Mouse (Mus musculus) thymus, postnatal 10 days (tissue): ENCODE data around the gene Rsrc1.
"Not testable (repeated sequence)": the region's sequence is repeated elsewhere in the genome, so short reads cannot be mapped to it uniquely, and the experiment has no call there.

ENCODE experiments used
- DNase-seq, 2 experiments: peaks; one replicate each; pipeline ENCODE4 v3.0.0; 2021; ENCODE audit warnings: low spot score in 2 of 2

Gene Rsrc1

DNA sequence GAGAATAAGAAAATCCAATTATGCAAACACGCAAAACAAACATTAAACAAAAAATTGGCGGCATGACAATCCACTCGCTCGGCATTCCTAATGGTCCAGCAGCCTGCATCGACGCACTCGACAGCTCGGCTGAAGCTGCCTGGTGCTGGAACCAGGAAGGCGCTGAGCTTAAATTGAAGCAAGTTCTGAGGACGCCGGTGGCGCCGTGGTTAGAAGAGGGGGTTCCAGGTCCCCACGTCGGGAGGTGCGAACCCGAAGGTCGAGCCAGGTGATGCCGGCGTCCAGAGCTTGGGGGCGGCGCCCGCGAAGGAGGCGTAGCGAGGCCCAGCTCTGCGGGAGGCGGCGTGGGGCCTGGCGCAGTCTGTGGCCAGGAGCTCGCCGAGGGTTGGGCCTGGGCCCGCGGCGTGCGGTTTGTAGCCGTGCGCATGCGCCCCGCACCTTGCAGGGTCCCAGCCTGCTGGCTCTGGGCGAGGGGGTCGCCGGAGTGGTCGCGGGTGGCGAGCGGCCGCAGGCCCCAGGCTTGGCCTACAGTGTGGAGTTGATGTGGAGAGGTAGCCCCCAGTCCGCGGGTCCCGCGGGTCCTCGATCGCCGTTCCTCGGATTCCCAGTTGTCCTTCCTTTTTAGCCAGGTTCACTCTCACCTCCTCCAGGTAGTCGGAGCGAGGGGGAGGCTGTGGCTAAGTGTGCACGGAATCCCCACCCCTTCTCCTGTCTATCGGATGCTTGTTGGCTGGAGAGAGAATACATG is 4.5 kb downstream of the Rsrc1 start:
- peak; percentile 56 to 58 for DNase-seq

DNA sequence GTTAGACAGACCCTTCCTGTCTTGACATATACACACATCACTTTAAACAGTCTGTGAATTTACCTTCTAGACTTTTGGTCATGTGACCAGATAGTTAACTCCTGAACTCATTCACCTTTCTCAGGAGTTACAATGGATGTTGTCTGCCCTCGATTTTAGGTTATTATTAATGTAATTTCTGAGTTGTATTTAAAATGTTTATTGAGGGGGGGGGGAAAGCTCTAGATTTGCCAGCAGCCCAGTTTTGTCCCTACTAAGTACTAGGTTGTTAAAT is 5.0 kb downstream of the Rsrc1 start:
- no peak for DNase-seq

DNA sequence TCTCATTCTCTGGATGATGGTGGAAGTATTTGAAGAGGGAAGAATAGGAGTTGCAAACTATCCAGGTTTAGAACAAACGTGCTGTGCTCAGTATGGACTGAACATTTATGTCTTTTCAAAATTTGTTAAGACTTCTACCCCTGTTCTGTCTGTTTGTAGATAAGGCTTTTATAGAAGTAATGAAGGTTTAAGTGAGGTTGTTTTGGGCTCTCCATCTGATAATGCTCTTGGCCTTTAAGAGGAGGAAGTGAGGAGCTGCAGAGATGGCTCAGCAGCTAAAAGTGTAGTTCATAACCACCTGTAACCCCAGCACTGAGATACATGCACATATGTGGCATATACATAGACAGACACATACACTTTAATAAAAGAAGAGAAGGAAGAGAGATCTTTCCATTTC is 15.6 kb downstream of the Rsrc1 start:
- no peak for DNase-seq

DNA sequence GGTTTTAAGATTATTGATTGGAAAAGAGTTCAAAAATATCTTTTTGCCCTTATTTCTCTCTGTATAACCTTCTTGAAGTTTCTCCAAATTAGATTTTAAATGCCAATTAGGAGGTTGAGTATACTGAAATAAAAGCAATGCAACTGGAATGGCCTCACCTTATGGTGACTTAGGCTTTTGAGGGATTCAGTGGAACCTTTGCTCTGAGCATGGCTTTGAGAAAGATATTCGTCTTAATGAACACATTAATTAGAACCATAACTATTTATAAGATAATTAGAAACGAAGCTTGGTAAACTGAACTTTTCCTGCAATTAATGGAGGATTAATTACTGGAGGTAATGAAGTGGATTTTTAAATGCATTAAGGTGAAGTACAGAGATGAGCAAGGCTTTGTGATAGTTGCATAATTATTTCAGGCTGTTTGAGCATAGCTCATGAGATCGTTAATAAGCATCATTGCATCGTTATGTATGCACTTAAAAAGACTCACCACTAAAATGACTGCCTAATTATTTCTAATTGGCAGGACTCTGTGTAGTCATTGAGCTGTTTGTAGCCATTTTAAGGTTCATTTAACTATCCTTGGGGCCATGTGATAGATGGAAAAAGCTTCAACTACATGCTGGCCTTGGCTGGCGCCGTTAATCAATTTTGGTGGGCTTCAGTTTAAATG is 55.3 kb downstream of the Rsrc1 start:
- no peak for DNase-seq

DNA sequence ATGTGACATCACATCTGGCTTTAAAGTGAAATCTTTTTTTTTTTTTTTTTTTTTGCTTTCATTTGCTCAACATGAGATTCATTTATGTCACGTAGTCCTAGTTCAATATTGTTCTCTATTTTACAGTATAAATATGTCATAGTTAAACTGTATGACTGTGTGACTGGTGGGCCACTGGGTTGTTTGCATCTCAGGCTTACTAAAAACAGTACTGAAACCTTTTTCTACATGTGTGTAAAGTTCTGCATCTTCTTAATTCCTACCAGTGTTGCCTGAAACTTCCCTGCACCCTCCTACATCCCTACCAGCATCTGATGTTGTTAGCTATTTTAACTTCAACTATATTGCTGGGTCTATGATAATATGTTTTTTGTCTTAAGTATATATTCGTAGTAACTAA is 78.6 kb downstream of the Rsrc1 start:
- no peak for DNase-seq

DNA sequence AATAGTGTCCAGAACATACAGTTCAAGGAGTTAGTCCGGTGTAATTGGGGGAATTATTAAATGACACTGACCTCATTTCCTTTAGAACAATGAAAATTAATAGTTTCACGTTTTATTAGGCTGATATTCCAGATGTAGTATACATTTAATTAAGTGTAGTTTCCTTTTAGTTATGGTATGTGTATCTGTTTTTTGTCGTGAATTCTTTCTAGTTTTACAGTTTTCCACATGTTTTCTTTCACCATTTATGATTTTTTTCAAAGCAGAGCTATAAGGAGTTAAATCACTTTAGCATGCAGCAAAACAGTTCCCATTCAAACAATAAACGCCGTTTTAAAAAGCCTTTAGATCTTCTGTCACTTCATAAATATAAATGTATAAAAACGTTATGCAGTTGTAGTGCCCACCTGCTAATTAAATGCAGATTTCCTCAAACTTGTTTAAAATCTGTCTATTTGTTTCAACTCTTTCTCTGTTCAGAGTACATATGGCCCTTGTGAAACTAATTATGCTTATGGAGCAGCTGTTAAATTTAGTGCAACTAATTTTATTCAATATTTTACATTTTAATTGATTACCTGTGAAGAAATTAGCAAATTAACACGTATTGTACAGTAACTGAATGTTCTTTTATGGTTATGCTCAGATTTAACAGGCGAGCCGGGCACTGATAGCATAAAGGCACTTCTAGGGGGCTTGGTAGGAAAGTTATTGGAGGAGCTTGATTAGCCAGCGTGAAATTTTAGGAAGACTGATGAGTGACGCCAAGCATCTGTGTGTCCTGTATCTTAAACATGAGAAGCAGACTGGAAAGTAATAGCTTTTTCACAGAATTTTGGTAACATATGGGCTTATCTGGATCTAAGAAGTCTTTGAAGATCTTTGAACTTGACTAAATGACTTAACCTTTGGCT is 89.6 kb downstream of the Rsrc1 start:
- DNase-seq = no peak

DNA sequence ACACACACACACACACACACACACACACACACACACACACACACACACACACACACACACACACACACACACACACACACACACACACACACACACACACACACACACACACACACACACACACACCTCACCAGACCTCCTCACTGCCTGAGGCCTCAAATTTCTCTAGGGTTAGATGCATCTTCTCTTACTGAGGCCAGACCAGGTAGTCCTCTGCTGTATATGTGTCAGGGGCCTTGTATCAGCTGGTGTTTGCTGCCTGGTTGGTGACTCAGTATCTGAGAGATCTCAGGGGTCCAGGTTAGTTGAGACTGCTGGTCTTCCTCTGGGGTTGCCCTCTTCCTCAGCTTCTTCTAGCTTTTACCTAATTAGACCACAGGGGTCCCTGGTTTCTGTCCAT is 92.5 kb downstream of the Rsrc1 start:
- DNase-seq = not testable (repeated sequence)

DNA sequence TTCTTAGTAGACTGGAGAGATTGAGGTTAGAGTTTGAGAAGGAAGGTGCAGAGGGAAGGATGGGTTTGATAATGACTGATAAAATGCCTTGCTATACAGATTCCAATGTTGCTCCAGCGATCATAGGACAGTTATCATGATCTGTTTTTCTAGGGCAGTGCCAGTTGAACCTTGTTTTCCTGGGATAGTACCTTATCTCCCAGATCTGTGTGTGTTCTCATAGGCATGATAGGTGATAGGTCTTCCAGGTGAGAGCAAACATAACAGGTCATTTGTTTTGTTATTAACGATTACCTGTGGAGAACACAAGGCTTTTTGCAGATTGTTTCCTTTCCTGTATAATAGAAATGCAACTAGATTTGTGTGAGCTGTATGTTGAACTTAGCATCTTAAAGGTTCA is 94.3 kb downstream of the Rsrc1 start:
- DNase-seq = no peak

DNA sequence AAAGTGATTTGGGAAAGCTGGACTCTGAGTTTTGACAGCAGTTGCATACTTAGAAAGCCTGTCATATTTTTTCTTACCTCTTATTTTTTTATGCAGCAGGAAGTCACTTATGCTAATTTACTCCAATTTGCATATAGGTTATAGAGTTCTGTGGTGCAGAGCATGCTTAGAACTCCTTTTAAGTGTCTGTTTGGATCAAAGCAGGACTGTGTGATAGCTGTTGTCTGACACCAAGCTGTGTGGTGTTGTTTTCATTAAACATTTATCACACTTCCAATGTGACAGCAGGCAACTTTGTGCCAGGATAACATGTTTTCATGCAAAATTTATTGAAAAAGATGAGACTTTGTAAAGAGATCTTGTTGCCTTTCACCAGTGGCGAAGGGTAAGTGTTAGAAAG is 103.6 kb downstream of the Rsrc1 start:
- DNase-seq = no peak

DNA sequence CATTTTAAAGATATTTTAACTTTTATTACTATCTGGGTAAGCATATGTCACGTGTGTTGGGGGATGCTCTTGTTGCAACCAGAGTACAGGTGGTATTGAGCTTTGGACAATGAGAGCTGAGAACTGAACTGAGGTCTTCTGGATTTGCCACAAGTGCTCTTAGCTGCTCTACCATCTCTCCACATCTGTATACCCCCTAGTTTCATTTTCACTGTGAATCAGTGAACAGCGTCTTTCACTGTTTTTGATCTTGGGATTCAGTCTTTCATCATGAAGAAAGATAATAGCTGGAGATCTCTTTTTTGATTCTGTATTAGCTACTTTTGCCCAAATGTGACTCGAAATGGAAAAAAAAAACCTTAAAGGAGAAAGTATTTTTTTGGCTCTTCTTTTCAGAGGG is 127.2 kb downstream of the Rsrc1 start:
- no peak for DNase-seq

DNA sequence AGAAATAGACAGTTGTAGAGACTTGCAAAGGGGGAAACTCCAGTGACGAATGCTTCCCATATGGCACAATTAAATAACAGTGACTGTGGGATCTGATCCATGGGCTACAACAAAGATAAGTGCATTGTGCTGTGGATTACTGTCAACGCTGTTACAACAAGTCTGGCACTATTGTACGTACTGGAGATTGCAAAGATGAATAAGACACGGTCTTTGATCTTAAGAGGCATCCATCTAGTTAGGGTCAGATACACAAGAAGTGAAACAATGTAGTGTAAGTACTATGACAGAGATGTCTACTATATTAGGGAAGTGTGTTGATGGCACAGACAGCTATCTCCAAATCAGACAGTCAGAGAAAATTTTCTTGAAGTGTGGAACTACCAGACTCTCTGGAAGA is 135.1 kb downstream of the Rsrc1 start:
- no peak for DNase-seq

DNA sequence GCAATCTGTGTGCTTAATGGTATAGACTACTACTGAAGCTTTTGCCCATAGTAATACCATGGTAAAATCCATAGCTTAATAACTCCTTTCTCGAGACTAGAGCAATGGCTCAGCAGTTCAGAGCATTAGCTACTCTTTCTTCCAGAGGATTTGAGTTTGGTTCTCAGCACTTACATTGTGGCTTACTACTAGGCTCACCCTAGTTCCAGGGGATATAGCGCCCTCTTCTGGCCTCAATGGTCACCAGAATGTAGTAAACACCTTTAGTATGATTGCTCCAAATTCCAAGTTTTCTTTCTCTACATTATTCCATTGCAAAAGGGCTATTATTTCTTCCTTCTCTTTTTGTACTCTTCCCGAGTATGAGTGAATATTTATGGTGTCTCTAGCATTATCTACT is 151.3 kb downstream of the Rsrc1 start:
- no peak for DNase-seq

DNA sequence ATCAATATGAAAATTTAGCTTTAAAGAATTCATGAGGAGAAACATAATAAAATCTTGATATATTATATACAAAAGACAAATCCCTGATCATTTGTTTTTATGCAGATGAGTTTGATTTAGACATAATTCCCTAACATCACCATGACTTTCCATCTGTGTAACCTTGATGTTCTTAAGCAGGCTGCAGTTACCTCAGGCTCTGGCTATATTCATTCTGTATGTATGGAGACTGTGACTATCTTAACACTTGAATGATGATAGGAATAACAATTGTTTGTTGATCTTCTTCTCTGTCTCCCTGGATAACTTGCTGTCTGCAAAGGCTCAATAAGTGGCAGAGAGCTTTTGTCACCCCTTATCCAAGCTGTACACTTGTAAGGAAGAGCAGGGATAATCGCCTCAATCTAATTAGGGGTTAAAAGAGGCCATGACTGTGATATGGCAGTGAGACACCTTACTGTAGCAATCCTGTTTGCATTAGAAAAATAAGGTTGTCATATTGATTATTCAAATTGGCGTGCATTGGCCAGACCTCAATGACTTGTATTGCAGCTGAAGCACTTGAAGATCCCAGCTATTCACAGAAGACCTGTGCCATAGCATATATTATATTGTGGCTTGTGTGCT is 154.7 kb downstream of the Rsrc1 start:
- no peak for DNase-seq

DNA sequence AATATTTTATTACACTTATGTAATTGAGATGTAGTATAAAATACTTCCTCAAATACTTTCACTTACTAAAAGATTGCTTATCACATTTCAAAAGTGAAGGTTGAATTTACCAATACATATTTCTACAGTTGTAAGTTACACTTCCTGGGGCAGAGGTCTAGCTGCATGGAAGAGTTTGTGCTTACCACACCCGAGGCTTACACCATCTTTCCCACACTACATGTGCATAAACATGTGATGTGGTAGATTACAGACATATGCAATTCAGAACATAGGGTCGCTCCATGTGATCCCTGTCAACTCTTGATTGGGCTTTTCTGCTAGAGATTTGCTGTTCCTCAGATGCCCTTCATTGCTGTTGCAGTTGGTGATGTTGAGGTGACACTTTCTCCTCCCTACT is 163.8 kb downstream of the Rsrc1 start:
- no peak for DNase-seq

DNA sequence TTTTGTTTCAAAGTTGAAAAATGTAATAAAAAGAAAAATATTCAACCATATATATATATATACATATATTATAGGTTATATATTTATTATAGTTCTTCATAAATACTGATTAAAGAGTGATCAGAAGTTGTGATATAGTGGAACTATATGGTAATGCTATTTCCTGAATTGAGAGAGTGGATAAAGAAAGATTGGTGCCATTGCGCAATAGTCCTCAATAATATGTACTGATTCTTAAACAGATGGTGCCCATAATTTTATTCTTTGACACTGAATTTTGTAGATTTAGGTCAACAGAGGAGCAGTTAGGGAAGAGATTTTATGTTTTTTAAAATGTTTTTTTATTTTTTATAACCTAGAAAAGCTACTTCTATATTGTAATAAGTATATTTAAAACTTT is 165.1 kb downstream of the Rsrc1 start:
- DNase-seq = no peak

DNA sequence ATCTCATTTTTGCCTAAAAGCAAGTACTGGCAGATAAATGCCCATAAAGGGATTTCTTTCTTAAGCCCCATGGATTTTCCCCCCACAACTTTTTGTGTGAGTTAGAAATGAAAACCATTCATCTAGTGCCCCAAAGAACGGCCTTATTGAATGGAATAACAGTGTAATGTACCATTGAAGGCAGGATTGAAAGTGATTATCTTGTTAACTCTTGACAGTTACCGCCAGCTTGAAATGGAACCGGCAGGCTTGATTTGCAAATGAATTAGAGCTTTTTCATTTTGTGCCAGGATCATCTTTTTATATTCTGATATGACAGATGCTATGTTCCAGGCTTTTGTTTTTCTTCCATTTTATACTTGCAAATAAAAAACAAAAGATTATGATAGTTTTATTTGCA is 166.1 kb downstream of the Rsrc1 start:
- no peak for DNase-seq

DNA sequence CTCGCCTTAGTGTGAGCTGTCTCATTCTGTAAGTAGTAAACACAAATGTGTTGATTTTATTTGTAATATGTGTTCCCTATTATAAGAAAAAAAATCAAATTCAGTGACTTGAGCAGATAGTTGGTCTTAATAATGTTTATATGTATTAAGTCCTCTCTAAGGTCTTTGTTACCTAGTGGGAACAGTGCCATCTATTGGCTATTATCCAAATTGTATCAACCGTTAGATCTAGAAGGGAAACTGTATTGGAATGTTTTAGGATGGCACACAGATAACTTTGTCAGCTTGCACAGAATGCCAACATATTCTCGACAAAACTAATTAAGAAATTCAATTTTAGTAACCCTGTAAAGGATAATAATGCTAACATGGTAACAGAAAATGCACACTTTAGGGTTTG is 216.0 kb downstream of the Rsrc1 start:
- DNase-seq = no peak

DNA sequence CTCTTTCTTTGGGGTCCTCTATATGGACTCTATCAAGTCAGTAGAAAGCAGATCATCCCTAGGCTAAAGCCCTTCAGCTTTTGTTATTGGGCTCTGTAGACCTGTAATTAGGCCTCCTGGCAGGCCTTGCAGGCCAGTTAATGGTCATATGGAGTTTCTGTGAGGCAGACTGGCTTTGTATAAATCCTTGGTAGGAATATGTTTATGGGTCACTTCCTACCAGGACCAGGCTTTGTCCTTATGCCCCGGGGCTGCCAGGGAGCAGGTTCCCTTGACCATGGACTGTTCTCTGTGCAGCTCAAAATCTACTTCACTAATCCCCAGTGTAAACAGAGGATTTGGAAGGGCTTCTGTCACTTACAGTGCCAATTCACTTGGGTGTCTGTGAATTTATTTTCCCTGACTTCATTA is 231.9 kb downstream of the Rsrc1 start:
- no peak for DNase-seq

DNA sequence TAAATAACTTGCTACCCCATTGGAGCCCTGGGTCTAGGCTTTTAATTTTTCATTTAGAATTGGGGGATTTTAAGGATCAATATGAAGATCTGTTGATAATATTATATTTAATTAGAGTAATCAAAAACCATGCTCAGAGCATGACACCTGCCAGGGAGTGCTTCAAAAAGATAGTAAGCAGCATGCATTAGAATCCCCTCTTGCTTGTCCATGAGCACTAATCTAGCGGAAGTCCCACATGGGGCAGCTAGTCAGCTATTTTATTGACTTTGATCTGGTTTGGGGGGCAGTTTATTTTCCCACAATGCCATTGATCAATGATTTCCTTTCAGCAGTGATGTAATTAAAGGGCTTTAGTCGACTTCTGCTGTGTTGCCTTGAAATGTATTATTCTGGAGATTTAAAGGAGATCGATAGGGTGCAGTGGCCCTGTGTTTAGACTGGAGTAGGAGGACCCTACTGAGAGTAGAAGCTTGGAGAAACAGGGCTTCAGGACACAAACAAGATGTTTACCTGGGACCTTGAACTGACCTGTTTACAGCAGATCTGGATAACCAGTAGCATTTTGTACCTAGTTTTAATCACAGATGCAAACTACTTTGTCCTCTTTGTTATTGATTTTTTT is 251.5 kb downstream of the Rsrc1 start:
- no peak for DNase-seq

DNA sequence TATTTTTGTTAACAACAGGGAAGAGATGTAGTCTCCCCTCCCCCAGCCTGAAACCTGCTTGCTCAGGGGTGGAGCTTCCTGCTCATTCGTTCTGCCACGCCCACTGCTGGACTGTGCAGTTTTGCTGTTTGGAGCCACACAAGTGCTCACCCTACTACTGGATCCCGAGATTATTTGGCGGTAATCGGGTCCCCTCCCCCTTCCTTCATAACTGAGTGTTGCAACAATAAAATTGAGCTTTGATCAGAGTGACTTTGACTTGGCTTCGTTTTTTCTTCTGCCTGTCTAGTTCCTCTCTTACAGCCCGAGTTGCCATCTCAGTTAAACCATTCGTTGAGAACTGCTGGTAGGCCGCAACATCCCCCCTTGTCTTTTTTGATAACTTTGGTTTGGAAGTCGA is 261.3 kb downstream of the Rsrc1 start:
- DNase-seq = not testable (repeated sequence)

DNA sequence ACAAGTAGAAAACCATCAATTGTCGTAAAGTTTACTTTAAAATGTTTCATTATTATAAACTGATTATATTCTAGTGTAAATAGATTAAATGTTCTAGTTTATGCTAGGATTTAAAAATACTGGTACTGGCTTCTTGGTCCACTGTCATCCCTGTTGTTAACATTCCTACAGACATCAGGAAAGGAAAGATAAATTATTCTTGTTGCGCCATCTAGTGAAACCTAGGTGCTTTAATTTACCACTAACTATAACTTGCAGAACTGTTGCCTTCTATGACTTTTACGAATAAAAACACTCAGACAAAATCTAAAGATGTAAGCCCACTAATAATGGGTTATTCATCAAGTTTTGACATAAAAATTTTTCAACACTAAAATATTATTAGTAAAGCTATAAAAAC is 286.3 kb downstream of the Rsrc1 start:
- no peak for DNase-seq

DNA sequence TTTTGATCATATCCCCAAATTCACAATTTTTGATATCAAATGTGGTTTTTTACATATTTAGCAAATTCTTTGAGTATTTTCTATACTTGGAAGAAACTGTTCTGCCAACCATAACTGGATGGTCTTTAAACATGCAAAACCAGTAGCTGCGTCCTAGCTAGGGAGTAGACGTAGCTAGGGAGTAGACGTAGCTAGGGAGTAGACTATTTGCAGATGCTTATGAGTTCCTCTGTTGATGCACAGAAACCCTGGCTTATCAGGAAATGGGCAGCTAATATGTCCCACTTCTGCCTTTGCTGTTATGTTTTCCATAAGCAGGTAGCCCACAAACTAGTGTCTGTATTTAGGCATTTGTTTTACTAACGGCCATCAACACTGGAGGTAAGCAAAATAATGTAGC is 298.6 kb downstream of the Rsrc1 start:
- no peak for DNase-seq
